In the genomic region with DNA sequence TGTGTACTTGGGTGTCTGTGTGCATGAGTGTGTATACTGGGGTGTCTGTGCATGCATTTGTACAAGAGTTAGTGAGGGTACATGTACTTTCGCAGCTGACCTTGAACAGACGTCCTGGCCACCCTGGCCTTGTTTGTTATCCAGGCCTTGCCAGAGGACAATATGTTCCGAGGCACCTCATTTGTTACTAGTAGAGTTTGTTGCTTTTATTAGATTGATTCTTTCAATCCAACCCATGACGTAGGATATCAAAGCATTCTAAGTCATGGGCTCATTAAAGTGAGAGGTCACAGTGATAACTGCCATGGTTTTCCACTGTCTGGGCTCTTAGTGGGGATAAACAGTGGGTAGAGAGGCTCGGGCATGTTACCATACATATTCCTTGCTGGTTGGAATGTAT, we compare ENCODE assay signal across 18 mouse cellular contexts.
DNase-seq lines count a peak whose midpoint lies in the region; TF ChIP-seq lines count a peak whose summit lies in the region.
"Had no signal": no experiment of that assay in that cellular context is flagged by ENCODE, and none has a peak within 500 bp of the region (broad histone marks: within the 10 kb centered on the region; RNA-seq: fewer than 3 reads in every experiment).

No protein-coding gene starts in this region.

- TF ChIP-seq CTCF in lung, adult 2 months (IDR thresholded peaks at IDR 0.05; ENCODE audit: insufficient read depth, low read length): no peak

- DNase-seq in heart, adult 18-20 months: peak; percentile 76 to 82
- DNase-seq in heart, postnatal 25 days (ENCODE audit: low spot score): no peak
- DNase-seq in lung, adult 18-20 months: peak; percentile 19 to 51
- DNase-seq in lung, adult 2 months: no peak
- DNase-seq in heart, postnatal 4 days: peak; percentile 45
- peak; percentile 76 for DNase-seq in lung, postnatal 36 days
- no peak for DNase-seq in frontal cortex, postnatal 36 days (ENCODE audit: low spot score in 2 of 2)
- DNase-seq in spleen, postnatal 10 days (ENCODE audit: low spot score in 2 of 2): no peak
- DNase-seq: adrenal gland, postnatal 10 days; cerebellum, adult 18-20 months; gastrocnemius, postnatal 10 days; kidney, adult 2 months; layer of hippocampus, postnatal 36 days; thymus, postnatal 14 days had no signal

- 74% methylated on average over 5 of the region's 5 CpGs for WGBS in lung, adult 2 months

- H3K4me1 ChIP-seq in lung, adult 2 months (ENCODE audit: control insufficient read depth, insufficient read depth, low read length): peaks cover 10% of the 10 kb centered on the region
- H3K4me1 ChIP-seq: midbrain, embryonic 13.5 days had no signal

- no peak overlapping the region for H3K4me3 ChIP-seq in lung, adult 2 months (replicated peaks; ENCODE audit: extremely low read depth, low read depth, low read length)
- H3K4me3 ChIP-seq: embryonic facial prominence, embryonic 12.5 days; midbrain, embryonic 13.5 days; neural tube, embryonic 15.5 days; stomach, embryonic 15.5 days had no signal

- TF ChIP-seq POLR2A in lung, adult 2 months (IDR thresholded peaks at IDR 0.05; ENCODE audit: borderline replicate concordance, extremely low read depth, low read depth, low read length): no peak

- intact Hi-C loops in heart, postnatal 25 days (cut with DNase I): loop anchor here (2.0 kb wide), 1 partner anchor 22 kb away; no protein-coding TSS in a partner anchor

Comparison
In these comparisons a context has a peak if more than half of its experiments do, and no peak if none do; other contexts are left out.
1. DNase-seq: peak in heart, adult 18-20 months (2 of 2), lung, adult 18-20 months (2 of 2), heart, postnatal 4 days (single experiment) and lung, postnatal 36 days (single experiment); none in heart, postnatal 25 days (single experiment), lung, adult 2 months (single experiment), frontal cortex, postnatal 36 days (0 of 2) and spleen, postnatal 10 days (0 of 2).